Mouse (Mus musculus) embryo, embryonic 10.5 days (tissue): Measurements from ENCODE around the gene Fam117a.
A peak's percentile ranks its signal among the peaks of the same experiment; 100 is the strongest.

Experiments
- DNase-seq: peaks from one replicate; pipeline ENCODE4 v3.0.0-alpha.2; 2015; ENCODE audit warnings: low spot score

Gene Fam117a

DNA sequence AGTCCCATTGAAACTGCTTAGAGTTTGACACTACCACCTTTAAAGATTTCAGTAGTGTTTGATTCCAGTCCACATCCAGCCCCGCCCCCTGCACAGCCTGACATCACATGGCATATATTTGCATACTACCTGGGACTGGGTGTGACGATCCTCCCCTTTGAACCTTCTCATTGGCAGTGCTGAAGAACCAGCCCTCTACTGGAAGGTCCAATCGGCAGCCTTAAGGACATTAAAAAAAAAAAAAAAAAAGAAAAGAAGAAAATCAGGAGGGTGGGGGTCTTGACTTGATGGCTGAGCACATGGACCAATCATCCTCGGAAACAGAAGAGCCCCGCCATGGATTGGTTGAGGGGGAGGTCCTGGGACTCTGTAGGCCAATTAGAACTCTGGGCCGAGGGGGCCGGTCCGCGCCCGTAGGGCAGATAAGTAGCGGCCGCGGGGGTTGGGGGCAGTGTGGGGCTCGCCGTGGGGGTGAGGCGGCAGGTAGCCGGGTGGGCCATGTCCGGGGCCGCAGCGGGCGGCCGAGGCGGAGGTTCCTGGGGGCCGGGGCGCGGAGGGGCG, at the start of gene Fam117a:
Fam117a (plus strand) TSS at position 451 of the 561 bp plus-strand sequence.
- DNase-seq: peak; percentile 97

DNA sequence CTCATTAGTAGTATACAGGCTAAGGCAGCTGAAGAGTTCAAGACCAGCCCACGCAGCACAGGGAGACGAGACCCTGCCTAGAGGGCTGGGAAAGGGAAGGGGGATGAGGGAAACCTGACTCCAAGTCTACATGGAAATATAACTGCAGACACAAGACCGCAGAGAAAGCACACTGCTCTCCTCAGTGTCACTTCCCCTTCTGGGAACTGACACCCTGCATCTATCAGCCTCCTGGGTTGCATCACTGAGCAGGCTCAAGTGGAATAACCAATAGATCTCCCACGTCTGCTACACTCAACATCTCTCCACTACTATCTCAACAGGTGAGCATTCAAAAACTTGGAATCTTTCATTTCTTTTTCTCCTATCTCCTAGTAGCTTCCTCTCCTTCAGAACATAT, 44.8 kb upstream of the Fam117a start:
- DNase-seq: no peak

DNA sequence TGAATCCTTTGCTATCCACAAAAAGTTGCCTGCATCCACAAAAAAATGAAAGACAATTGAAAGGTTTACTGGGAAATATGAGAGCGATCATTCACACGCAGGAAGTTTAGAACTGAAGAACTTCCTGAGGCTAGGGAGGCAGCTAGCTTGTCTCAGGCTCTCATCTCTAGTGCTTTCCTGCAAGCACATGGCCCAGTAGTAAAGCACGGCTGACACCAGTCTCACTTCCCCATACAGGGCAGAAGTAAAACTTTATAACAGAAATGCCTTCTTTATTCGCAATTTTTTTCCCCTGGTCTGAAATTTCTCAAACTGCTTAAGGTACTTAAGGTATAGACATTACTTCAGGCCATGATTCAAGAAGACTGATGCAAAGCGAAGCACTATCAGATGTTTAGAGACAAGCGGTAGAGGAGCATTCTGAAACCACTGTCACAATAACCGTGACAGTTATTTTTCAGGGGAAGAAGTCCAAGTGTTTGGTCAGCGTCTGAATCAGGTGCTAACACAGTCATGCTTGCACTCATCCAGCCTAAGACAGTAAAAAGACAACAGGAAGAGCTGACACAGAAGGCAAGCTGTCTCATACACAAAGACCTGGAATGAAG, 43.7 kb upstream of the Fam117a start:
- DNase-seq: no peak

DNA sequence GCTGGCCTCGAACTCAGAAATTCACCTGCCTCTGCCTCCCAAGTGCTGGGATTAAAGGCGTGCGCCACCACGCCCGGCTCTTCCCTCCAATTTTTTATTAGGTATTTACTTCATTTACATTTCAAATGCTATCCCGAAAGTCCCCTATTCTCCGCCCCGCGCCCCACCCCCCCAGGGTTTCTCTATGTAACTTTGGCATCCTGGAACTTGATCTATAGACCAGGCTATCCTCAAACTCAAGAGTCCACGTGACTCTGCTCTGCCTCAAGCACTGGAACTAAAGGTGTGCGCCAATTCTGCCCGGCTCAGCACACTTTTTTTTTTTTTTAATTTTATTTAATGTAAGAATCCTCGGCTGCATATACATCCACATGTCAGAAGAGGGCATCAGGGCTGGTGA, 41.1 kb upstream of the Fam117a start:
- no peak for DNase-seq

GRCm38 (mm10) chr11:95298146-95298545, 38.7 kb upstream of the Fam117a start:
- peak; percentile 69 for DNase-seq

- no peak for DNase-seq
These were observed 36.9 kb upstream of the Fam117a start for GRCm38 (mm10) chr11:95299886-95300285.

DNA sequence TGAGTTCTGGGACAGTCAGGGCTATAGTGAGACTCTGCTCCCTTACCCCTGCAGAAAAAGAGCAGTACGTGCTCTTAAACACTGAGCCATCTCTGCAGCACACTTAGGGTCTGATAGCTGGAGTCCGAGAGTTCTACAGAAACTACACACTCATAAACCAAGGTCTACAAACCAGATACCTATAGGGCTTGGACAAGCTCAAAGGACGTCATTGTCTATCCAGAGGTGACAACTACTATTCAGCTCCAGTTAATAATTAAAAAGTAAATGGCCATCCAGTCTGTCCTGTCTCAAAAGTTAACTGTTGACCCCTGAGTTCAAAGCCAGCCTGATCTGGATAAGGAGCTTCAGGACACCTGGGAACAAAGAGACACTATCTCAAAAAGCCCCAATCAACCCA, 35.0 kb upstream of the Fam117a start:
- DNase-seq: no peak

DNA sequence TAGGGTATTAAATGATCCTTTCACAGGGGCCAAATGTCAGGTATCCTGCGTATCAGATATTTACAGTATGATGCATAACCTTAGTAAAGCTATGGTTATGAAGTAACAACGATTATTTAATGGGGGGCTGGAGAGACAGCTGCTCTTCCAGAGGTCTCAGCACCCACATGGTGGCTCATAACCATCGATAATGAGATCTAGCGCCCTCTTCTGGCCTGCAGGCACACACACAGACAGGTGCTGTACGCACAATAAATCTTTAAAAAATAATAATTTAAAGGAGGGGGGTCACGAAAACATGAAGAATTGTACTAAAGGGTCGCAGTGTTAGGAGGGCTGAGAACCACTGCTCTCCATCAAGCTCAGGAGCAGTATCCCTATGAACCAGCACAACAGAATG, 31.2 kb upstream of the Fam117a start:
- DNase-seq: no peak

- no peak for DNase-seq
These were observed 29.3 kb upstream of the Fam117a start for GRCm38 (mm10) chr11:95307526-95307925.

GRCm38 (mm10) chr11:95309510-95310006, 27.3 kb upstream of the Fam117a start:
- DNase-seq: peak; percentile 99

- peak; percentile 100 for DNase-seq
These were observed 26.7 kb upstream of the Fam117a start, which contains the start of gene Kat7 for GRCm38 (mm10) chr11:95310007-95310647. Gene Kat7 (minus strand): TSS chr11:95310246.

- DNase-seq: peak; percentile 7
These were observed 26.0 kb upstream of the Fam117a start for GRCm38 (mm10) chr11:95310648-95311424.

GRCm38 (mm10) chr11:95311425-95311807, 25.4 kb upstream of the Fam117a start:
- peak; percentile 4 for DNase-seq

DNA sequence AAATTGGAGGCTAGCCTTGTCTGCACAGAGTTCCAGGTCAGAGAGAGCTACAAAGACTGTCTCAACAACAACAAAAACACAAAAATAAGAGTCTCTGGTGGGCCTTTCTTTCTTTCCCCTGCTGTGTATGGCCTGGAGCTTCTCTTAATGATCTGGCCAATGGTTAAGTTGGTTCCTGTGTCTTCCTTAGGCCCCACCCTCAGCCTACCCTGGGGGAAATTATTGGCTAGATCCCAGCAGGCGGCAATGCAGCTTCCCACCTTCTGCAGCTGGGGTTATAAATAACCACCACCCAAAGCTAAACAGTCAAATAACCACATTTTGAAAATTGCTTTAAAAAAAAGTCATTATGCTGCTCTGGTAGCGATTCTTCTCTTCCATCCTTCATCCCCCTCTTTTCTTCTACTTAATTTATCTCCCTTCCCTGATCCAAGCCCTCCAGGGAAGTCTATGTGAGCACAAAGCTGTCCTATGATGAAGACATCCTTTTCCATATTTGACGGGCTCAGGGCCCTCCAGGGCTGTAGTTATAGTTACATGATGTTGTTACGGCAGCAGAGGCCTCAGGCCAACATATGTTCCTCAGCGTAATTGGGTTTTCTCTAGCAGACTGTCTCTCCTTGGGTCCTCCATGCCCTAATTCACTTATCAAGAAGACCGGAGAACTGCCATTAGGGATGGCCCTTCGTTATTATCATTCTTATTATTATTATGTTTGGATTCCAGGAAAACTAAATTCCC, 21.4 kb upstream of the Fam117a start:
- no peak for DNase-seq

DNA sequence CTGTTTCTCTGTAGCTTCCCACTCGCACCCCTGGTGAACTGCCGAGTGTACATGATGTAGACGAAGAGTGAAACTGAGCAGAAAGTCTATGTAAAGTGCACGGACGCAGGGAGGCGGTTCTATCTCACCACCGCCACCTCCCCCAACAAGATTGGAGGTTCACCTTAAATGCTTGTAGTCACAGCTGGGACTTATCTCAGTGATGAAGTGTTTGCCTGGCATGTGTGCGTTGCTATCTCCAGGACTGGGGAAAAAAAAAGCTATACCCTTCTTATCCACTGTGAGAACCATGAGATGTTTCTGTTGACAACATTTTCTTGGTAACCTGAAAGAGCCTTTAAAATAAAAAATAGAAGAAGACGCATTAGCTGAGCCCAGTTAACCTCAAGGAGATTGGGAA, 18.7 kb upstream of the Fam117a start:
- DNase-seq: no peak

DNA sequence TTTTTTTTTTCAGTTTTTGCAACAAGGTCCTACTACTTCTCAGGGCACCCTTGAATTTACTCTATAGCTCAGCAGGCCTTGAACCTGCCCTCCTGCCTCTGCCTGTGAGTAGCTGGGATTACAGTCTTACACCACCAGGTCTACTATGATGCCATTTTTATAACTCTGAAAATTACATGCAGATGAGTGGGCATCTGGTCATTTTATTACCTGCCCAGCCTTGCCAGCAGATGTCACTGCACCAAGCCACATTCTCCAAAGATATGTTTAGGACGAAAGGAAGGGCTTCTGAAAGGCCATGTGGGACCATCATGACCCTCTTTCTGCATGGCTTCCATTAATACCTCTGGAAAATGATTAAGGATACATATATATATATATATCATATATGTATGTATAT, 17.3 kb upstream of the Fam117a start:
- DNase-seq: no peak

- no peak for DNase-seq
These were observed 16.8 kb upstream of the Fam117a start for GRCm38 (mm10) chr11:95320010-95320409.

- peak; percentile 62 for DNase-seq
These were observed 12.6 kb upstream of the Fam117a start for GRCm38 (mm10) chr11:95324181-95324580.

- DNase-seq: no peak
These were observed 11.0 kb upstream of the Fam117a start for GRCm38 (mm10) chr11:95325832-95326231.

GRCm38 (mm10) chr11:95326243-95326642, 10.6 kb upstream of the Fam117a start:
- no peak for DNase-seq

GRCm38 (mm10) chr11:95328629-95329028, 8.2 kb upstream of the Fam117a start:
- DNase-seq: no peak

GRCm38 (mm10) chr11:95330662-95331061, 6.2 kb upstream of the Fam117a start:
- DNase-seq: no peak
